Mouse (Mus musculus): ENCODE measurements at regions not wholly inside any gene's neighbourhood (a gene's known extent, or its start where the extent isn't known, plus 50 kb on each side); places are given as distances from the start of the nearest gene placed in this dataset.

GRCm38 (mm10) chr8:35192515-35192914 is 573.1 kb upstream of the Gm19410 start:
- no peak for DNase-seq

- no peak for DNase-seq
These were observed 571.8 kb upstream of the Gm19410 start for GRCm38 (mm10) chr8:35193771-35194170.

GRCm38 (mm10) chr8:35196189-35196588 is 569.4 kb upstream of the Gm19410 start:
- DNase-seq, result no peak

GRCm38 (mm10) chr8:35198766-35199165 is 566.8 kb upstream of the Gm19410 start:
- DNase-seq, result no peak

- DNase-seq, result no peak
These were observed 564.2 kb upstream of the Gm19410 start for GRCm38 (mm10) chr8:35201416-35201815.

GRCm38 (mm10) chr8:35204971-35205370 is 560.6 kb upstream of the Gm19410 start:
- no peak for DNase-seq

GRCm38 (mm10) chr8:35205536-35205935 is 560.1 kb upstream of the Gm19410 start:
- peak; percentile 17 for DNase-seq

GRCm38 (mm10) chr8:35206271-35206670 is 559.3 kb upstream of the Gm19410 start:
- DNase-seq, result no peak

- DNase-seq, result no peak
These were observed 557.2 kb upstream of the Gm19410 start for GRCm38 (mm10) chr8:35208357-35208756.

GRCm38 (mm10) chr8:35211506-35212452 is 553.8 kb upstream of the Gm19410 start:
- no peak for DNase-seq

- DNase-seq, result no peak
These were observed 552.1 kb upstream of the Gm19410 start for GRCm38 (mm10) chr8:35213515-35213914.

GRCm38 (mm10) chr8:35217604-35218003 is 548.0 kb upstream of the Gm19410 start:
- DNase-seq, result no peak

GRCm38 (mm10) chr8:35218327-35218726 is 547.3 kb upstream of the Gm19410 start:
- DNase-seq, result no peak

- DNase-seq, result no peak
These were observed 541.3 kb upstream of the Gm19410 start for GRCm38 (mm10) chr8:35224053-35224924.

GRCm38 (mm10) chr8:35224925-35225244 is 540.7 kb upstream of the Gm19410 start:
- no peak for DNase-seq

- DNase-seq, result no peak
These were observed 538.5 kb upstream of the Gm19410 start for GRCm38 (mm10) chr8:35227079-35227478.

- no peak for DNase-seq
These were observed 537.1 kb upstream of the Gm19410 start for GRCm38 (mm10) chr8:35228449-35228848.

GRCm38 (mm10) chr8:35233520-35234186 is 531.9 kb upstream of the Gm19410 start:
- DNase-seq, result no peak

- DNase-seq, result no peak
These were observed 531.2 kb upstream of the Gm19410 start for GRCm38 (mm10) chr8:35234436-35234835.

GRCm38 (mm10) chr8:35235815-35236509 is 529.6 kb upstream of the Gm19410 start:
- DNase-seq, result no peak

- peak; percentile 29 for DNase-seq
These were observed 528.3 kb upstream of the Gm19410 start for GRCm38 (mm10) chr8:35237279-35237678.

- no peak for DNase-seq
These were observed 524.7 kb upstream of the Gm19410 start for GRCm38 (mm10) chr8:35240884-35241283.

GRCm38 (mm10) chr8:35243555-35243954 is 522.0 kb upstream of the Gm19410 start:
- no peak for DNase-seq
